Mouse (Mus musculus): ENCODE data around the gene Gm27235.
"Not testable (repeated sequence)": the region's sequence is repeated elsewhere in the genome, so short reads cannot be mapped to it uniquely, and the experiment has no call there.

The Gm27235 gene

DNA sequence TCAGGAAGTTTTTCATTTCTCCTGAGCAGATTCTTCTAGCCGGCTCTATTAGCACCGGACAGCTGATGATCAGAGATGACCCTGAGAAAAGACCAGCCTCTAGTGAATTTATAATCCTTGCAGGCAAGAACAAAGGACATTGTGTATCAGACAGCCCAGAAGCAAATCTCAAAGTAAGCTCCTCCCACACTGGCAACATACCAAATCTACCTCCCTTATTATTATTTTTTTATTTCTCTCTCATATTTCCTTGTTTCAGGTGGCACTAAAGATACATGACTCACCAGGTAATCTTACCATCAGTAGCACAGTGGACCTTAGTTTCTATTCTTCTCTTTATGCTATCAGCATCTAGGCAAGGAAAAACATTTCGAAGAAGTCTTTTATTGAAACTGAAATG, at the start of gene Gm27235, which contains the start of gene D730048I06Rik:
Gene Gm27235 (minus strand): TSS at position 101 of the 400 bp plus-strand sequence.
Gene D730048I06Rik (minus strand): TSS at position 112 of the 400 bp plus-strand sequence.
- no peak for DNase-seq

GRCm38 (mm10) chr9:35817881-35818280, 28.0 kb upstream of the Gm27235 start:
- DNase-seq = not testable (repeated sequence)

GRCm38 (mm10) chr9:35798146-35798545, 8.2 kb upstream of the Gm27235 start:
- no peak for DNase-seq

GRCm38 (mm10) chr9:35778009-35778408, 11.9 kb downstream of the Gm27235 start, which contains the start of gene Gm17727:
Gene Gm17727 (minus strand): TSS chr9:35778109.
- no peak for DNase-seq

- no peak for DNase-seq
These were observed 33.1 kb downstream of the Gm27235 start for GRCm38 (mm10) chr9:35756843-35757242.

GRCm38 (mm10) chr9:35740749-35741148, 49.2 kb downstream of the Gm27235 start, which contains the start of gene Gm17677:
Gene Gm17677 (plus strand): TSS chr9:35741049.
- no peak for DNase-seq

Measured in lung, postnatal 14 days (tissue).